Mouse (Mus musculus) liver, postnatal 0 days (tissue): Measurements from ENCODE around the gene Vmn2r85. TPM values are rescaled to one million over a fixed set of nuclear protein-coding genes. Genes with fewer than 3 reads are reported as not detected.
"Not testable (repeated sequence)": the region's sequence is repeated elsewhere in the genome, so short reads cannot be mapped to it uniquely, and the experiment has no call there.

Source experiments
- ATAC-seq: fragments of 200-750 bp; cut with Nextera tagmentation; 2 replicates; pipeline ENCODE4 v1.8.0; 2017; ENCODE audit warnings: mild to moderate bottlenecking, moderate library complexity
- DNase-seq: peaks from one replicate; pipeline ENCODE4 v3.0.0-alpha.2; 2016
- H3K27ac ChIP-seq: fragments of 300-500 bp; sonication (generic); 2 replicates; pipeline ENCODE4 v1.5.1; 2014; ENCODE audit warnings: antibody characterized with exemption, moderate library complexity, mild to moderate bottlenecking, low read depth
- H3K27me3 ChIP-seq: fragments of 300-500 bp; sonication (generic); 2 replicates; pipeline ENCODE4 v1.6.1; 2014; ENCODE audit warnings: low read length, control low read depth, mixed read lengths; ENCODE audit not compliant: insufficient read depth
- H3K36me3 ChIP-seq: fragments of 300-500 bp; sonication (generic); replicated peaks from 2 replicates; pipeline ENCODE4 v1.6.1; 2014; ENCODE audit warnings: mild to moderate bottlenecking, control low read depth, low read length, moderate library complexity, mixed read lengths; ENCODE audit not compliant: insufficient read depth
- H3K4me1 ChIP-seq: fragments of 300-500 bp; sonication (generic); 2 replicates; pipeline ENCODE4 v1.6.1; 2014; ENCODE audit warnings: antibody characterized with exemption, mild to moderate bottlenecking, control low read depth; ENCODE audit not compliant: insufficient read depth
- H3K4me2 ChIP-seq: fragments of 300-500 bp; sonication (generic); 2 replicates; pipeline ENCODE4 v1.6.1; 2014; ENCODE audit warnings: low read depth, mild to moderate bottlenecking, low read length, moderate library complexity, mixed read lengths
- H3K4me3 ChIP-seq: fragments of 300-500 bp; sonication (generic); 2 replicates; pipeline ENCODE4 v1.5.1; 2014; ENCODE audit warnings: low read depth, low read length
- H3K9ac ChIP-seq: fragments of 300-500 bp; sonication (generic); replicated peaks from 2 replicates; pipeline ENCODE4 v1.6.1; 2014; ENCODE audit warnings: mild to moderate bottlenecking, moderate library complexity
- H3K9me3 ChIP-seq: fragments of 300-500 bp; sonication (generic); 2 replicates; pipeline ENCODE4 v1.6.1; 2016; ENCODE audit warnings: mild to moderate bottlenecking, control low read depth, low read length, mixed read lengths
- CTCF ChIP-seq: sonication (generic); IDR thresholded peaks from 2 replicates; pipeline ENCODE4 v1.5.1; 2016; ENCODE audit warnings: antibody characterized with exemption, low read depth
- EP300 ChIP-seq: IDR thresholded peaks from 2 replicates; pipeline ENCODE4 v1.6.1; 2016; ENCODE audit warnings: antibody characterized with exemption, low read depth, mild to moderate bottlenecking
- whole genome bisulfite sequencing: fragments of 180-500 bp; shearing (Covaris S2); extraction: QIAGEN DNeasy Blood & Tissue Kit; methylation state at CpG from one replicate; pipeline ENCODE4 v1.1.7; 2014; ENCODE audit not compliant: insufficient replicate concordance; 5-methylcytosine and 5-hydroxymethylcytosine counted together
- polyA plus RNA-seq: library from polyadenylated mRNA; unstranded; fragments of >200 nt; fragmentation: Nextera tagmentation; extraction: Ambion mirVana; gene quantifications from 2 replicates; pipeline ENCODE4 v1.2.1, GENCODE M21; 2015

Gene Vmn2r85
- polyA plus RNA-seq, 1 experiment from 2014 or later = not detected

DNA sequence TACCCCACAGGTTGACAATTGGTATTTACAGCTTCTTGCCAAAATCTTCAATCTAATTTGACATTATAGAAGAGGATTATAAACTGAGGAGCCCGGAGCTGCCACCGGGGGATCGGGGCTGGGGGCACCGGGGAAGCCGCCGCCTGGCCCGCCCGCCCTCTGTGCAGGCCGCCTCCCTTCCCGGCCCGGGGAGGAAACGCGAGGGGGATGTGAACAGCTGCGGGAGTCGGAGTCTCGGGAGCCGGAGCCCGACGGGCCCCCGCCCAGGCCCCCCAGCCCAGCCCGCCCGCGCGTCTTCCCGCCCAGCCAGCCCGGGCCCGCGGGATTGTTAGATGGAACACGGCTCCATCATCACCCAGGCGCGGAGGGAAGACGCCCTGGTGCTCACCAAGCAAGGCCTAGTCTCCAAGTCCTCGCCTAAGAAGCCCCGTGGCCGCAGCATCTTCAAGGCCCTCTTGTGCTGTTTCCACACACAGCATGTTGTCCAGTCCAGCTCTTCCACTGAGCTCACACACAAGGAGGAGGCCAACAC, 17.3 kb downstream of the Vmn2r85 start:
- not testable (repeated sequence) for DNase-seq, H3K4me3 ChIP-seq, ATAC-seq, H3K9ac ChIP-seq, H3K27me3 ChIP-seq, H3K27ac ChIP-seq, H3K4me2 ChIP-seq, H3K36me3 ChIP-seq, H3K9me3 ChIP-seq, H3K4me1 ChIP-seq
- 60% methylated on average over 18 of the region's 35 CpGs for WGBS

DNA sequence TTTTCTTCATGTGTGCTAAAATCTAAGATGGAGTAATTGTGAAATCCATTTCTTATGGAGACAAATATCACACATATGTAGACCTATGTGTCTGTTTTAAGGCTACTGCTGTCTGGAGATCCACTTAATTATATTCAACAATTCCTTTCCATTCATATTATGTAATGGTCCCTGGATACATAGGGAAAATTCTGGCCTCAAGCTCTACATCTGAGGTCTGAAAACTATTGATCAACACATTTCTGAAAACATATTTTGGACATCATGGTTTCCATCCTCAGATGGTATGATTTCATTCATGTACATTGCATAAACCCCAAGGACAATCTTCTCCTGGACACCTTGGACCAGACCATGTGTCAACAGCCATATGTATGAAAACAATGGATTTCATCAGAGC, 35.3 kb downstream of the Vmn2r85 start, which contains the start of gene Vmn2r84:
TSS of gene Vmn2r84 (minus strand) at position 101 of the 400 bp plus-strand sequence.
- H3K4me2 ChIP-seq = no peak within 1 kb of the TSS
- no peak within 1 kb of the TSS for H3K4me3 ChIP-seq
- no peak within 1 kb of the TSS for H3K9ac ChIP-seq
- ATAC-seq = no peak
- H3K27ac ChIP-seq = no peak within 1 kb of the TSS
- H3K9me3 ChIP-seq = no peaks in the 10 kb centered on the region
- DNase-seq = no peak
- no peaks in the 10 kb centered on the region for H3K4me1 ChIP-seq
- no peaks in the 10 kb centered on the region for H3K27me3 ChIP-seq
- H3K36me3 ChIP-seq = no peaks in the 10 kb centered on the region
- TF ChIP-seq EP300 (no peak), CTCF (no peak)

- no peak for TF ChIP-seq CTCF
- no peak for TF ChIP-seq EP300
- peaks cover 4% of the 10 kb centered on the region; the same call in 1 of the 2 replicates for H3K4me1 ChIP-seq
- no peaks in the 10 kb centered on the region for H3K36me3 ChIP-seq
- no peak for ATAC-seq
- H3K27me3 ChIP-seq = no peaks in the 10 kb centered on the region
- no peaks in the 10 kb centered on the region for H3K9me3 ChIP-seq
- no peak overlapping the region for H3K4me3 ChIP-seq
- no peak overlapping the region for H3K9ac ChIP-seq
- no peak overlapping the region for H3K4me2 ChIP-seq
- no peak overlapping the region for H3K27ac ChIP-seq
- 69% methylated on average over 2 of the region's 2 CpGs for WGBS
- DNase-seq = no peak
These were observed 54.4 kb downstream of the Vmn2r85 start for GRCm38 (mm10) chr10:130375145-130375544.

- peaks cover 4% of the 10 kb centered on the region; the same call in 1 of the 2 replicates for H3K4me1 ChIP-seq
- H3K9me3 ChIP-seq = no peaks in the 10 kb centered on the region
- H3K36me3 ChIP-seq = no peaks in the 10 kb centered on the region
- H3K4me3 ChIP-seq = no peak overlapping the region
- 58% methylated on average over 2 of the region's 2 CpGs for WGBS
- ATAC-seq (peak; percentile 76), DNase-seq (peak; percentile 31)
- H3K27me3 ChIP-seq = no peaks in the 10 kb centered on the region
- H3K9ac ChIP-seq = no peak overlapping the region
- H3K4me2 ChIP-seq = no peak overlapping the region
- TF ChIP-seq CTCF = no peak
- peak; percentile 83 for TF ChIP-seq EP300
- no peak overlapping the region for H3K27ac ChIP-seq
These were observed 56.9 kb downstream of the Vmn2r85 start for GRCm38 (mm10) chr10:130372491-130373173.

DNA sequence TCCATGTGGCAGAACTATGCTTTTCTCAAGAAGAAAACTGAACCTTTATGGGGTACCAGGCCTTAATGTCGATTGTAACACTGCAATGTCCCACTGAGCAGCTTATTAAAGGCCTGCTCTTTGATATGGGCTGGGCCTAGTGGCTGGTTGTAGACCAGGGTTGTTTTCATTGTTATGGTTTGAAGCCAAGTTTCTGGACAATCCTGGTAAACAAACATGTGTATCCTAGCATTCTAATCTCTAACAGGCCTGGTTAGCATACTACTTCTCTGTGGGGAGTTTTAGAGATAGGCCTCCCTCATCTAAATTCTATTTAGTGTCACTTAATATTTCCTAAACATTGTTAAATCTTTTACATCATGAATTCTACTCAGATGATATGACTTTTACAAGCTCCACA, 57.9 kb downstream of the Vmn2r85 start:
- Histone ChIP-seq H3K4me1 (peaks cover 4% of the 10 kb centered on the region; the same call in 1 of the 2 replicates), H3K4me3 (no peak overlapping the region), H3K4me2 (no peak overlapping the region), H3K27ac (no peak overlapping the region), H3K9me3 (no peaks in the 10 kb centered on the region), H3K27me3 (no peaks in the 10 kb centered on the region), H3K36me3 (no peaks in the 10 kb centered on the region), H3K9ac (no peak overlapping the region)
- ATAC-seq (no peak), DNase-seq (no peak)
- no peak for TF ChIP-seq CTCF
- TF ChIP-seq EP300 = no peak
- WGBS = 71% methylated on average over 1 of the region's 1 CpGs

- Histone ChIP-seq H3K27ac (no peak overlapping the region), H3K36me3 (no peaks in the 10 kb centered on the region), H3K4me1 (peaks cover 4% of the 10 kb centered on the region; the same call in 1 of the 2 replicates), H3K9me3 (no peaks in the 10 kb centered on the region), H3K27me3 (no peaks in the 10 kb centered on the region), H3K9ac (no peak overlapping the region), H3K4me2 (no peak overlapping the region), H3K4me3 (no peak overlapping the region)
- DNase-seq (no peak), ATAC-seq (no peak)
- no peak for TF ChIP-seq EP300
- no peak for TF ChIP-seq CTCF
- 69% methylated on average over 2 of the region's 2 CpGs for WGBS
These were observed 59.4 kb downstream of the Vmn2r85 start for GRCm38 (mm10) chr10:130370005-130370682.
